In the genomic region with DNA sequence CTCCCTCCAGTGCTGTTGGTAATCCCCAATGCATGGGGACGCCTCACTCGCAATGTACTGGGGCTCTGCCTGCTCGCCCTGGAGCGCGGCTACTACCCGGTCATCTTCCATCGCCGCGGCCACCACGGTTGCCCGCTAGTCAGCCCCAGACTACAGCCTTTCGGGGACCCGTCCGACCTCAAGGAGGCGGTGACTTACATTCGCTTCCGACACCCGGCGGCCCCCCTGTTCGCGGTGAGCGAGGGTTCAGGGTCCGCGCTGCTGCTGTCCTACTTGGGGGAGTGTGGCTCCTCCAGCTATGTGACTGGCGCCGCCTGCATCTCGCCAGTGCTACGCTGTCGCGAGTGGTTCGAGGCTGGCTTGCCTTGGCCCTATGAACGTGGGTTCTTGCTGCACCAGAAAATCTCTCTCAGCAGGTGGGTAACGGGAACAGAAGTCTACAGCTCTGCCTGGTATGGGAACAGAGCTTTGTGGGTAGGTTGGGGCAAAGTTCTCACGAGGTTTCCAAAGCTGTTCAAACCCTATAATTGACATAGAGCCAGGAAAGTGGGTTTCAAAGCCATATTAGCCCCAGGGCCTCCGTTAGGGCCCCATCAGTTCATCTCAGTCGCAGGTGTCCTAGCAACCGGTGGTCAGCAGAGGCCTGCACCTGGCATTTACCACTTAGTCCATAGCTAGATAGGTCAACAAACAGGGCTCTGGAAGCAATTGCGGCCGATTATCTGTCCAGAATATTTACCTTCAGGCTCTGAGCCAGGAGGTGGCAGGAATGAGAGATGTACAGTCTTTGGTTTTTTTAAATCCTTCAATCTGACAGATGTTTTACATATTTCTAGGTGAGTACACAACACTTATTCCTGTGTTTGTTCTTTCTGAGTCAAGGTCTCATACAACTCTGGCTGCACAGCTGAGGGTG, we compare ENCODE assay signal across 8 mouse cellular contexts. TPM values are rescaled to one million over a fixed set of nuclear protein-coding genes. Genes with fewer than 3 reads are reported as not detected.
DNase-seq lines count a peak whose midpoint lies in the region; ATAC-seq and TF ChIP-seq lines count a peak whose summit lies in the region.

Gene Trp53i13 (minus strand): TSS at position 344 of the 916 bp plus-strand sequence.

- WGBS in forebrain, embryonic 12.5 days: 5% methylated on average over 39 of the region's 39 CpGs
- WGBS in intestine, embryonic 16.5 days: 9% methylated on average over 39 of the region's 39 CpGs
- WGBS in midbrain, embryonic 13.5 days: 7% methylated on average over 39 of the region's 39 CpGs

- H3K9me3 ChIP-seq in erythroblast, embryonic 14.5 days (ENCODE audit: control insufficient read depth, low read length): peaks cover 9% of the 10 kb centered on the region
- H3K9me3 ChIP-seq in G1E (replicated peaks): no peaks in the 10 kb centered on the region
- no peaks in the 10 kb centered on the region for H3K9me3 ChIP-seq in forebrain, embryonic 12.5 days
- H3K9me3 ChIP-seq in intestine, embryonic 16.5 days (ENCODE audit: control insufficient read depth, low read length): no peaks in the 10 kb centered on the region
- H3K9me3 ChIP-seq in midbrain, embryonic 13.5 days: no peaks in the 10 kb centered on the region

- no peaks in the 10 kb centered on the region for H3K36me3 ChIP-seq in erythroblast, embryonic 14.5 days (ENCODE audit: control insufficient read depth)
- no peaks in the 10 kb centered on the region for H3K36me3 ChIP-seq in G1E (replicated peaks)
- no peaks in the 10 kb centered on the region for H3K36me3 ChIP-seq in forebrain, embryonic 12.5 days (replicated peaks)
- no peaks in the 10 kb centered on the region for H3K36me3 ChIP-seq in intestine, embryonic 16.5 days (ENCODE audit: control insufficient read depth, insufficient read depth, low read length)
- H3K36me3 ChIP-seq in midbrain, embryonic 13.5 days: no peaks in the 10 kb centered on the region

- no peak for ATAC-seq in erythroblast, adult 5-6 weeks (replicated peaks; ENCODE audit: low FRiP score, poor library complexity, severe bottlenecking)
- no peak for ATAC-seq in G1E (ENCODE audit: extremely low read depth, insufficient number of reproducible peaks, low FRiP score, poor library complexity, severe bottlenecking)
- no peak; the same call in 1 of the 2 replicates for ATAC-seq in forebrain, embryonic 12.5 days (ENCODE audit: low FRiP score)
- ATAC-seq in intestine, embryonic 16.5 days: no peak
- peak; percentile 14; the same call in 1 of the 2 replicates for ATAC-seq in midbrain, embryonic 13.5 days

- no peak for TF ChIP-seq CTCF in G1E (IDR thresholded peaks at IDR 0.05; ENCODE audit: low read depth, low read length)

- peaks cover 75% of the 10 kb centered on the region for H3K27me3 ChIP-seq in erythroblast, embryonic 14.5 days (ENCODE audit: control insufficient read depth)
- peaks cover 53% of the 10 kb centered on the region for H3K27me3 ChIP-seq in G1E (ENCODE audit: insufficient read depth, low read length)
- peaks cover 36% of the 10 kb centered on the region for H3K27me3 ChIP-seq in forebrain, embryonic 12.5 days
- peaks cover 6% of the 10 kb centered on the region; the same call in 1 of the 2 replicates for H3K27me3 ChIP-seq in intestine, embryonic 16.5 days (replicated peaks; ENCODE audit: control insufficient read depth, insufficient read depth, low read length)
- H3K27me3 ChIP-seq in midbrain, embryonic 13.5 days: peaks cover 25% of the 10 kb centered on the region

- H3K4me3 ChIP-seq in erythroblast, embryonic 14.5 days (replicated peaks): peak within 1 kb of the TSS; percentile 83
- H3K4me3 ChIP-seq in G1E (ENCODE audit: low read depth, low read length): peak within 1 kb of the TSS; percentile 72
- peak within 1 kb of the TSS; percentile 54 for H3K4me3 ChIP-seq in forebrain, embryonic 12.5 days (replicated peaks)
- peak within 1 kb of the TSS; percentile 58 for H3K4me3 ChIP-seq in intestine, embryonic 16.5 days (ENCODE audit: low read length)
- peak within 1 kb of the TSS; percentile 44 for H3K4me3 ChIP-seq in midbrain, embryonic 13.5 days (replicated peaks)

- peak within 1 kb of the TSS; percentile 62 for H3K9ac ChIP-seq in forebrain, embryonic 12.5 days
- peak within 1 kb of the TSS; percentile 67 for H3K9ac ChIP-seq in intestine, embryonic 16.5 days (ENCODE audit: low read depth, low read length)
- peak within 1 kb of the TSS; percentile 54 for H3K9ac ChIP-seq in midbrain, embryonic 13.5 days (replicated peaks)

- H3K4me2 ChIP-seq in forebrain, embryonic 12.5 days: peak within 1 kb of the TSS; percentile 94
- peak within 1 kb of the TSS; percentile 98 for H3K4me2 ChIP-seq in intestine, embryonic 16.5 days (ENCODE audit: low read depth, low read length)
- H3K4me2 ChIP-seq in midbrain, embryonic 13.5 days (replicated peaks): peak within 1 kb of the TSS; percentile 70

- DNase-seq in G1E (ENCODE audit: low spot score): no peak
- no peak for DNase-seq in ovary, postnatal 14 days (ENCODE audit: low spot score)
- DNase-seq in layer of hippocampus, postnatal 10 days (ENCODE audit: low spot score in 2 of 2): no peak

- H3K4me1 ChIP-seq in erythroblast, embryonic 14.5 days (ENCODE audit: control insufficient read depth): peaks cover 39% of the 10 kb centered on the region
- H3K4me1 ChIP-seq in G1E (ENCODE audit: insufficient read depth, low read depth, low read length): peaks cover 61% of the 10 kb centered on the region
- peaks cover 56% of the 10 kb centered on the region for H3K4me1 ChIP-seq in forebrain, embryonic 12.5 days
- peaks cover 28% of the 10 kb centered on the region for H3K4me1 ChIP-seq in intestine, embryonic 16.5 days (ENCODE audit: control insufficient read depth, insufficient read depth, low read length)
- peaks cover 63% of the 10 kb centered on the region for H3K4me1 ChIP-seq in midbrain, embryonic 13.5 days (replicated peaks)

- H3K27ac ChIP-seq in forebrain, embryonic 12.5 days: peak within 1 kb of the TSS; percentile 57
- no peak within 1 kb of the TSS; the same call in 1 of the 2 replicates for H3K27ac ChIP-seq in intestine, embryonic 16.5 days (ENCODE audit: low read length)
- H3K27ac ChIP-seq in midbrain, embryonic 13.5 days: no peak within 1 kb of the TSS

RNA-seq across cellular contexts. Expression of gene Trp53i13, which starts in this region (rescaled TPM):
- 1.3 and 2.4 TPM in 2 replicates for polyA plus RNA-seq in erythroblast, embryonic 14.5 days (2012)
- not detected in 2 replicates for total RNA-seq in erythroblast, adult 5-6 weeks (2015; ENCODE audit: low replicate concordance)
- not detected in 2 replicates for total RNA-seq in erythroblast, adult 5-6 weeks (2017; ENCODE audit: low replicate concordance)
- 1.4 and 7.0 TPM in 2 replicates for total RNA-seq in G1E (2014; fragmentation: Nextera tagmentation)
- 0.71 and 1.4 TPM in 2 replicates for total RNA-seq in G1E (2017)
- polyA plus RNA-seq in G1E (2012): 5.4 and 6.0 TPM in 2 replicates
- 30.7 and 31.7 TPM in 2 replicates for polyA plus RNA-seq in forebrain, embryonic 12.5 days (2016; fragmentation: Nextera tagmentation; extraction: Ambion mirVana)
- polyA plus RNA-seq in intestine, embryonic 16.5 days (2015; fragmentation: Nextera tagmentation; extraction: Ambion mirVana): 24.1 and 24.3 TPM in 2 replicates
- polyA plus RNA-seq in midbrain, embryonic 13.5 days (2015; fragmentation: Nextera tagmentation; extraction: Ambion mirVana): 16.2 and 16.3 TPM in 2 replicates
- 1 to 10 TPM; 6.5 to 7.9 TPM for total RNA-seq in layer of hippocampus, postnatal 10 days (2021)
